Mouse (Mus musculus) thymus, adult 2 months (tissue): ENCODE results near the gene Txk.

Source experiments
- CTCF ChIP-seq: fragments of 200-500 bp; IDR thresholded peaks from 2 replicates; pipeline ENCODE4 v1.5.1; 2012; ENCODE audit warnings: mild to moderate bottlenecking, control low read depth, low read length, moderate library complexity, borderline replicate concordance; ENCODE audit not compliant: control insufficient read depth, poor library complexity, insufficient read depth; ENCODE audit errors: extremely low read depth
- POLR2A ChIP-seq: fragments of 200-500 bp; IDR thresholded peaks from 2 replicates; pipeline ENCODE4 v1.6.1; 2012; ENCODE audit warnings: mild to moderate bottlenecking, low read length, control low read depth, moderate library complexity; ENCODE audit not compliant: control insufficient read depth, poor library complexity, insufficient read depth; ENCODE audit errors: extremely low read depth

- TF ChIP-seq POLR2A, result no peak
- no peak for TF ChIP-seq CTCF
Observed at GRCm38 (mm10) chr5:72664126-72664525, 88.5 kb downstream of the Txk start.
